Mouse (Mus musculus) c-Kit-negative CD71-positive TER-119-positive erythroid progenitor cells, embryonic 14.5 days (primary cell): ENCODE data around the gene Uvssa.
A peak's percentile ranks its signal among the peaks of the same experiment; 100 is the strongest.
"Not testable (repeated sequence)": the region's sequence is repeated elsewhere in the genome, so short reads cannot be mapped to it uniquely, and the experiment has no call there.

ENCODE experiments used
- DNase-seq: peaks from one replicate; pipeline ENCODE4 v3.0.0-alpha.2; 2013; ENCODE audit warnings: low read depth, low spot score

The Uvssa gene

GRCm38 (mm10) chr5:33378302-33378854 lies at the start of gene Uvssa:
Gene Uvssa, plus strand, starts transcription at chr5:33378549.
- peak; percentile 98 for DNase-seq

DNA sequence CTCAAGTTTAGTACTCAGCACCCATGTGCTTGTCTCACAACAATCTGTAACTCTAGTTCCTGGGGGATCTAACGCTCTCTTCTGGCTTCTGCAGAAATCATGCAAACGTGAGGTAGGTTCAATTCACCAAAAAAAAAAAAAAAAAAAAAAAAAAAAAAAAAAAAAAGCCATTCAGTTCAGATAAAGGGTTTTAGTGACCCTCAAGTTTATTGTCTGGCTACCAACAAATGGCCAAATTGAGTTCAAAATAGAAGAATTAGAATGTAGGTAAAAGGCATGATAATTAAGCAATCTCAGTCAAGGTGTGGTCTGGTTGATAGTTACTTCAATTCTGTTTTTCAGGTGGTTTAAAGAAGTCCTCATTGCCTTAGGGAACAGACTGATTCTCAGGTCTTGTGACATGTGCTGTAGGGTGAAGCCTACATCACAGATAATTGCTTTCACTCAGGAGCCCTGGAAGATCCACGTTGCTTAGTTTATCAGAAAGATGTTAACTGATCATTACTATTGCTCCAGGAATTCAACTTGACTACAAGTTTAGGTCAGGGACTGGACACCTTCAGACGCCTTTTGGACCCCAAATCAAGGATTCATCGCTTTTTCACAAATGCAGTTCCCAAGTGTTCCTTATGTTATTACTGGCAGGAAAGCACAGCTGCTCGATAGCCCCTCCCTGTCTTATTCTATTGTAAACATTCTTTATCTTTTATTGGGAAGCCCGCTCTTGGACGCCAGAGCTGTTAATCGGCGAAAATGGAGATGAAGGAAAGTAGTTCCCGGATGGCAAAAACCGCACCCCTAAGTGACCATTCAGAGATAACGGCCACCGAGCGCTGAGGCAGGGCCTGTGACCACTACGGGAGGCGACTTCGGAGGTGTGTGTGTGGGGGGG lies 43.7 kb upstream of the Uvssa start:
- DNase-seq: peak; percentile 11

- peak; percentile 92 for DNase-seq
Measured at GRCm38 (mm10) chr5:33335273-33335976, 42.9 kb upstream of the Uvssa start, which contains the start of gene Maea. Gene Maea, plus strand, starts transcription at chr5:33335509.

DNA sequence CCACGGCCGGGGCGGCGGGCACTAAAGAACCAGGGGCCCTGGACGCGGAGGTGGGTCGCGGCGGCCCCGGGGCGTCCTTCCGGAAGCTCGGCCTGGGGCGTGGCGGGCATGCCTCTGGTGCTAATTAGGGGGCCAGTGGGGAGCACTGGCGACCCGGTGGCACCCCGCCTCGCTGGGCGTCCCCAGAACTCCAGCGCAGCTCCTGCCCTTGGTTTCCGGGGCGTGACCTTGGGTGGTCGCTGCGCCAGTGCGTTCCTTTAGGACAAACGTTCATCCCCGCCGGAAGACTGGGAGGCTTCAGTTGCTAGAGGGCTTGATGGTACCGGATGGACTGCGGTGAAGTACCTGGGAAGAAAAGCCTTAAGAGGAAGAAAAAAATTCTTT lies 42.4 kb upstream of the Uvssa start:
- DNase-seq: peak; percentile 27

DNA sequence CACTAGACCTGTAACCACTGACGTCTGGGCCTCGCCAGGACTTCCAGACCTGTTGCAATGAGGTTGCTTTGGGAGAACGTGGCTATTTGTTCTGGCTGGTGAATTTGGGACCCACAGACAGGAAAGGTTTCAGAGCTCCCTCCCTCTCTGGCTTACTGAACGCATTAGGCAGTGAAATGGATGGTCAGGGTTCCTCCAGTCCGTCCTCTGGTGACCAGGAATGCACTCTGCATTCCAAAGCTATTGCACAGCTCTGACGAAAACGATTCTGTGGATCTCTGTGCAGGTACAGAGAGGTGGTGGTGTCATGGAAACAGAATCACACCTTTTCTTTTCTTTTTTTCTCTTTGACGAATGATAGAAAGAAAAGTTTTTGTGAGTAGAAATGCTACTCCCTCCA lies 41.1 kb upstream of the Uvssa start:
- DNase-seq: no peak

DNA sequence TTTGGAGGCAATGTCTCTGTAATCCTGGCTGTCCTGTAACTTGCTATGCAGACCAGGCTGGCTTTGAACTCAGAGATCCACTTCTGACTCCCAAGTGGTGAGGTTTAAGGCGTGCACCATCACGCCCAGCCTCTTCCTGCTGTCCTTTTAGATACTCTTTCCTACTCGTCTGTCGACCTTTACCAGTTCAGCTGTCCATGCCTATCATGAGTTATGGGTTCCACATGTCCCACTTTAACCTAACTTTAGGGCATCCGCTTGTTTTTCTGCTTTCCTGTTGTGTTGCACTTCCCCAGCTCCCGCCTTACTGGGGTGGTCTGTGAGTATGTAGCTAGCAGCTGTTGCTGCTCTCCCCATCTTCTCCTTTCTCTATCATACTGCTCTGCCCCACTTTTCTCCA lies 37.2 kb upstream of the Uvssa start:
- DNase-seq: no peak

- DNase-seq: not testable (repeated sequence)
Measured at GRCm38 (mm10) chr5:33342248-33342647, 36.1 kb upstream of the Uvssa start.

GRCm38 (mm10) chr5:33342821-33343220 lies 35.5 kb upstream of the Uvssa start:
- no peak for DNase-seq

DNA sequence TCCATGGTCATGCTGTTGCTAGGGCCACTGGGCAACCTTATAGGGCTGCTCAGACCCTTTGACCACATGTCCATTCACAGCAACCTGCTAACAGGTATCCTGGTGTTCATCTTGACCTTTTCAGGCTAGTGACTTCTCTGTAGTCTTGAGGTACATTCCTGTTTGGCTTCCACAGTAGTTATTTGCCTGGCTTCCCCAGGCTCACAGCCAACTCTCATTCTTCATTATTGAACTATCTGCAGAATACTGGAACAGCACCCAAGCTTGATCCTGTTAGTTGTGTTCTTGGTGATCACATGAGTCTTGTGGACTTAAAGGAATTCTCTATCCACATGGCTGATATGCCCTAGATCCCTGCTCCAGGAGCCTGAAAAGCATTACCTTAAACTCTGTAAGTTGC lies 34.8 kb upstream of the Uvssa start:
- no peak for DNase-seq

- DNase-seq: peak; percentile 19
Measured at GRCm38 (mm10) chr5:33344070-33344469, 34.3 kb upstream of the Uvssa start.

DNA sequence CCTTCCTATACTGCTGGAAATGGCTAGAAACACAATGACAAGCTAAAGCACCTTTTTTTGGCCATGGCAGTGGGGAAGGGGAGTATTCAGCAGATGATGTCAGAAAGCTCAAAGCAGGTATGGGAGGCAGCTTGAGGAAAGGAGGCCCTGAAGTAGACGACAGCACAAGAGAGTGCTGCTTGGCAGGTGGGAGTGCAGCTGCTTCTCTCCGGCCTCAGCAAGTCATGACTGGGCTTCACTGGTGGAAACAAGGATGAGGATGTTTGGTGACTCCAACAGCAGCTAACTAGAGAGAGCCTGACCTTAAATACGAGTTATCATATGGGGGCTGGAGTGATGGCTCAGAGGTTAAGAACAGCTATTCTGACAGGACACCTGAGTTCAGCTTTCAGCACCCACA lies 30.7 kb upstream of the Uvssa start:
- DNase-seq: no peak

GRCm38 (mm10) chr5:33349205-33349604 lies 29.1 kb upstream of the Uvssa start:
- DNase-seq: no peak

- no peak for DNase-seq
Measured at GRCm38 (mm10) chr5:33349706-33350105, 28.6 kb upstream of the Uvssa start.

- no peak for DNase-seq
Measured at GRCm38 (mm10) chr5:33351556-33352272, 26.6 kb upstream of the Uvssa start.

DNA sequence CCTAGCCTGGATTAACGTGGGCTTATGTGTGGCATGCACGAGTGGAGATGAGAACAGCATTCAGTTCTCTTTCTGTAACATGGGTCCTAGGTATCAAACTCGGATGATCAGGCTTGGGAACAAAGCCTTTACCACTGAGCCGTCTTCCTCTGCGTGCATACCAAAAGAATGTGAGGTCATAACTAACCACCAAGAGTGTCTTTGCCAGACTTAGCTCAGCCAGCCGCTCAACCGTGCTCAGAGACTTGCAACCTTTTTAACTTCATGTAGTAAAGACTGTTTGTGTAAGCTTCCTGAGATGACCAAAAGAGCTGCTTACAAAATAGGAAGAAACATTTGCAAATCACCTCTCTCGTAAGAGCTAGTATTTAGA lies 26.1 kb upstream of the Uvssa start:
- DNase-seq: no peak

- DNase-seq: no peak
Measured at GRCm38 (mm10) chr5:33353011-33353410, 25.3 kb upstream of the Uvssa start.

- DNase-seq: no peak
Measured at GRCm38 (mm10) chr5:33357494-33357893, 20.9 kb upstream of the Uvssa start.

DNA sequence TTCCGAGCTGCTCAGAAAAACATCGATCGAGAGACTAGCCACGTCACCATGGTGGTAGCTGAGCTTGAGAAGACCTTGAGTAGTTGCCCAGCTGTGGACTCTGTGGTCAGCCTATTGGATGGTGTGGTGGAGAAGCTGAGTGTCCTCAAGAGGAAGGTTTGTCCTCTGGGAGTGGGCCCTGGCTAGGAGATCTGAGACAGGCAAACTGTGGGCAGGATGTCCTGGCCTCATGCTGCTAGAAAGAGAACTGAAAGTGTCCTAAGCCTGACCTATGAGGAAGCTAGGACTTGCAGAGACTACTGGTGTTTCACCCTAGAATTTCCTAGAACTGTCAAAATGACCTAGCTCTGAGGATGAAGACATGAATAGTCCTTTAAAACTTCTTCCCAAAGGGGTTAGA lies 19.9 kb upstream of the Uvssa start:
- no peak for DNase-seq

DNA sequence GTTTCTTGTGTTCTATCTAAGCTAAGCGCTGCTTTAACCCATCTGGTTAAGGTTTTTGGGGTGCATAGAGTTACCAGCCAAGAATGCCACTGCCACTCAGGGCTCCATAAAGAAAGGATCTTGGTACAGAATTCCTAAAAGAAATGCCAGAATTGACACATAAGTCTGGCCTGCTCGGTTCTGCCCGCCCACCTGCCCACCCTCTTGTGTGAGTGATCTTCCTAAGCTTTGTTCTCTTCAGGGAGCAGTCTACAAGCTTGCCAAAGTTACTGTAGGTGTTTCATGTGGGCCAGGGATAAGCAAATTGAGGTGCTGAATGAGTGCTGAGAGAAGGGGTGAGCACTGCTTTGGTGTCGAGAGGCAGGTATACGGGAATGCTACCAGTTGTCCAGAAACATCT lies 15.1 kb upstream of the Uvssa start:
- no peak for DNase-seq

- no peak for DNase-seq
Measured at GRCm38 (mm10) chr5:33368651-33369050, 9.7 kb upstream of the Uvssa start.

DNA sequence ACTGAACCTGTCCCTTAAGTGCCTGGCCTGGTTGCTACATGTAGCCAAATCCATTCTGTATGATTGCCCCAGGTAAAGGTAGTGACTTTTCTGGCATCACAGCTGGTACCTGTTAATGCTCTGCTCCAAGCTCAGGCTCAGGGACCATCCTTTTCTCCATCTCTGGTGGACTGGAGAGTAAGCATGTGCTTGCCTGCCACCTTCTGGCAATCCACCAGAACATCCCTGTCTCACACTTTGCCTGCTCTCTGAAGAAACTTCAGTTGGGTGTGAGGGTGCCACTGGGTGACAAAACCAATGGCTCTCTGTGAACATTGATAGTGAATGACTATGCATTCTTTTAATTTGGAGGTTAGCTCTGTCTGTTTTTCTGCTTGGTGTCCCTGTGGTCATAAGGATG lies 7.2 kb upstream of the Uvssa start:
- peak; percentile 46 for DNase-seq

- no peak for DNase-seq
Measured at GRCm38 (mm10) chr5:33371668-33372067, 6.7 kb upstream of the Uvssa start.
